Mouse (Mus musculus): ENCODE results near the gene Slc25a39.
A peak's percentile ranks its signal among the peaks of the same experiment; 100 is the strongest.

Gene Slc25a39

DNA sequence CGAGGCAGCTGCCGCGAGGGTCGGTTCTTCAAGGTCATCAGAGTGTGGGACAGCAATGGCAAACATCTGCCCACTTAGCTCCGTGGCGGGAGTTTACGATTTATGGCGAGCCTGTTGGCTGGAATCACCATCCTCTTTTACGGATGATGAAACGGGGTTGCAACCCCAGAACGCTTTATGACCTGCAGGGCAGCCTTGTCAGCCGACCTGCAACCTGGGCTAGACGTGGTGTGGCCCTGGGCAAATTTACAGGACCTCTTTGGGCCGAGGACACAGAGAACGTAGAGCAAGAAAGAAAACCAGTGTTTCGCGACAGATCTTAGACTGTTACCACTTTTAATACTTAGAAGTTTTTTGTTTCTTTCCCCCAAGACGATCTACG is at the start of gene Slc25a39:
Slc25a39 (minus strand) TSS at position 113 of the 382 bp plus-strand sequence.
- peak; percentile 52 to 62 for DNase-seq

DNA sequence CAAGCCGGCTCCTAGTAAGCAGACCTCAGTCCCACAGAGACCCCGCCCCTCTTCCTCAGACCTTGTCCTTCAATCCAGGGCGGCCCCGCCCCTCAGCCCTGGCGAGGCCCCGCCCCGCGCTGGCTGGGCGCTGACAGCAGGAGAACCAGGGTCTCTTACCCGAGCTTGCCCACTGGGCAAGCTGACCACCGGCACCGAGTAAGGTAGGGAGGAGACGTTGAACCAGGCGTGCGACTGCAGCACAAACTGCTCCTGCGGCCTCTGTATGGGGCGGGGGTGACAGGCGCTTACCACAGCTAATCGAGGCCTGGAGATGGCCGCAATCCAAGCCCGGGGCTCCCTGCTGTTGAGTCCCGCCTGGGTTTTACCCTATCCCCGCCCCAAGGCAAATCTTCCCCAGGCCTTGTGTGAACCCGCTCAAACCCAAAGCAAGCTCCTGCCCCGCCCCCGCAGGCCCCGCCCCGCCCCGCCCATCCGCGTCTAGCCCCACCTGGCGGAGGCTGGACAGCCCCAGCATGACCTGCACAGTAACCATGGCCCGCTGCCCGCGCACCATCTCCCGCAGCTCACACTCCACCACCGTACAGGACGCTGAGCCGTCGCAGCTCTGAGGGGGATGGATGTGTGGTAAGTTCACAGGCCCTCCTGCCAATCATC is 48.1 kb upstream of the Slc25a39 start:
- DNase-seq: peak; percentile 44 to 53

DNA sequence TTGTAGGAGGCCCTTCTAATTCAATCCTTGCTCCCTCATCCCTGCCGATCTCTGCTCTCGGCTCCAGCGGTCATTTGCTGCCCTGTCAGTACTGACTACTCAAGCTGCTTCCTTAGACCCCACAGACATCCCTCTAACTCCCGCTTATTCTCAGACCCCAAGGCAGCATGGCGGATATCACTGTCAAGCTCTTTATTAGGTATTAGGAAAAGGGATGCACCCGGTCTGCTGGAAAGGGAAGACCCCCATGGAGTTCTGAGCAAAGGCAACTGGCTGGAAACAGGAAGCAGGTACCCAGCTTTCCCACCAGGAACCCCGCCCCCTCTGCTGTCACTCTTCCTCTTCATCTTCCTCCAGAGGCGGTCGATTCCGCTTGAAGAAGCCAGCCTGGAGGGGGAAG is 45.4 kb upstream of the Slc25a39 start:
- DNase-seq: no peak

DNA sequence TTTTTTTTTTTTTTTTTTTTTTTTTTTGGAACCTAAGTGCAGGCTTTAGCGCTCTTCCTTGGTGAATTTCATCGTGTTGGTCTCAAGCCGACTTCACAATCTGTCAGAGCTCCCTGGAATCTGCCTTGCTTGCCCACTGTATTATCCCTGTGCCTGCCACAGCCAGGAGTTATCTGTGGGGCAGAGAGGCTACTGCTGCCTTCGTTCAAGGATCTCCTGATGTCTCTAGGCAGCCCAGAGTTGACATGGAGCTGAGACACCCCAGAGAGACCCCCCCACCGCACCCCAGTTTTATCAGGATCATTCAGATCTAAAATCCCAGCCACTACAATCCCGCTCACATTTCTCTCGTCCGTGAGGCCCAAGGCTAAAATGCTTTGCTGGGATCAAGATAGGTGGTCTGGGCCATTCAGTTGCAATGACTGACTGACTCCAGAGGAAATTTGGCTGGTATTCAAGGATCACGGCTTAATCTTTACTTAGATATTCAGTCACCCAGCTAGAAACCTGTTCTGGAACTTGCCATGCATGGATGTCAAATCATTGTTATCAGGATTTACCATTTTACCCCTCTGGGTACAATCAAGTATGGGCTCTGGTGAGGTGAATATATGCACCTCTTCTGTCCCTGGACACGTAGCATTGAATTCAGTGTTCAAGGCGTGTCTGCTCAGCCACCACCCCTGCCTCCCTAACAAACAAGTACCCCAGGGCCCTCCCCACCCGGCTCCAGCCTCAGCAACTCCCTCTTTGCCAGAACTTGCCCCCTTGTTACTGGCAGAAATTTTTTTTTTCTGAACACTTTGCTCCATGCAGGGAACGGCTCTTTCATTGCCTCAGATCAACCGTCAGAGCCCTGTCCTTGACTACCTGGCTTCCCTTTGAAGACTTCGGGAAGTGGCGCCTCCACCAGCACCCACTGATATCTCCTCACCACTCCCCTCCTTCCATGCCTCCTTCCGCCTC is 41.6 kb upstream of the Slc25a39 start:
- DNase-seq: no peak

DNA sequence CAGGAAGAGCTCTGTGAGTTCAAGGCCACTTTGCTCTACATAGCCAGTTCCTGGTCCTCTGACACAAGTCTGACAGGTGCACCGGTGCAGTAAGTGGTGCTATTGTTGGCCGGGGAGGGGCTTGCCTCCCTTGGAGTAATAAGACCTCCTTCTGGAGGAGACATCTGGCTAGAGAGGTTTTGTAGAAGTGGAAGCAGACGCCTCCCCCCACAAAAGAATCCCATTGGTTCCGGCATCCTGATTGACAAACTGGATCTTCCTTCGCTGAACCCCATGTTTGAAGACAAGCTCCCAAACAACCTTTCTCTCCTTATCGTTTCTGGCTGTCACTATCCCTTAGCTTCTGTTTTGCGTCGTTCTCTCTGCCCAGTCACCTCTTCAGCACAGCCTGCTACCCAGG is 40.6 kb upstream of the Slc25a39 start:
- DNase-seq: no peak

DNA sequence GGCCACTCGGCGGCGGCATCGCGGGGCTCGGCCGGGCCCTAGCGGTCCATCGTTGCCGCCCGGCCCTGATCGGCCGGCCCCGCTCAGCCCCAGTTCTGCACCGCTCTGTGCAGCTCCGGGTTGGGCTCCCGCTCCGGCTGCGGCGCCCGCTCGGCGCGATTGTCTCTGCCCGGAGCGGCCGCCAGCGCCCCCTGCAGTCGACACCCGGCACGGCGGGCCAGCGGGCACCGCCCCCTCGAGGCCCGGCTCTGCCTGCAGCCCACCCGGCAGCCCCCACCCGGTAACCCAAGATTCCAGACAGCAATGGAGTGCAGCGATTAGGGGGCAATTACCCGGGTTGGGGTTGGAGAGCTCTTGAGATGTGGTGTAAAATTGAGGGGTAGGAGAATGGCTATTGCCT is 39.8 kb upstream of the Slc25a39 start, which contains the start of gene Fam171a2:
Fam171a2 (minus strand) TSS at position 186 of the 400 bp plus-strand sequence.
- peak; percentile 87 to 90 for DNase-seq

DNA sequence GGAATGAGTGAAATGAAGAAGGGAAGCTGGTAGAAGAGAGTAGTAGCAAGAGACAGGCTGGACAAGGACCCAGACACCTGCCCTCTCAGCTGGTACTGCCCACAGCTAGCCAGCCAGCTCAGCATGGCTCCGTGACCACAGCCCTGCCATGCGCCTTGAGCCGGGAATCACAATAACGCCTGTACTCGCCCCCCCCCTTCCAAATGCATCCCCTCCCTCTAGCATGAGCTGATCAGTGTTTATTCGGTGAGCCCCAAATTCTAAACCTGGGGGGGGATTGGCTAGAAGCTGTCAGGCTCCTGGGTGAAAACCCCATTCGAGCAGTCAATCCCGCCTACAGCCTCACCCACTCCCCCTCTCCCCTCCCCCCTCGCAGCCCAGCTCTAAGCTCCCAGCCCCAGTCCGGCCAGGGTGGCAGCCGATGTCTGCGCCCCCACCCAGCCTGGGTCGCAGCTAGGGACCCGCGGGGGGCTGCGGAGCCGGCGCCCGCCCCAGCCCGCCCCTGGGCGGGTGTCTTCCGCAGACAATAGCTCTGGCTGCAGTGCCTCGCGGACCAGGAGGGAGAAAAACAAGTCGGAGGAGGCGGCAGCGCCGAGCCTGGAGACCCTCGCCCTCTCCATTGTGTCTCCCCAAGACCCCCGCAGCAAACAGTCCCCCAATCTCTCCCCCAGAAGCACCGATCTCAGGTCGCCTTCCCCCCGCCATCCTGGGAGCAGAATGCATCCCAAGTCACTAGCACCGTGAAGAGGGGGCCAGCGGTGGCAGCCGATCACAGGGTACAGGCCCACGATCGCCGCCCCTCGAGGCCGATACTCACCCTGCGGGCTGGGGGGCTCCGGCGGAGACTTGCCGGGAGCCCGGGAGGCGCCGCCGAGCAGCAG is 39.1 kb upstream of the Slc25a39 start:
- DNase-seq: peak in 1 of 2 experiments; percentile 40

DNA sequence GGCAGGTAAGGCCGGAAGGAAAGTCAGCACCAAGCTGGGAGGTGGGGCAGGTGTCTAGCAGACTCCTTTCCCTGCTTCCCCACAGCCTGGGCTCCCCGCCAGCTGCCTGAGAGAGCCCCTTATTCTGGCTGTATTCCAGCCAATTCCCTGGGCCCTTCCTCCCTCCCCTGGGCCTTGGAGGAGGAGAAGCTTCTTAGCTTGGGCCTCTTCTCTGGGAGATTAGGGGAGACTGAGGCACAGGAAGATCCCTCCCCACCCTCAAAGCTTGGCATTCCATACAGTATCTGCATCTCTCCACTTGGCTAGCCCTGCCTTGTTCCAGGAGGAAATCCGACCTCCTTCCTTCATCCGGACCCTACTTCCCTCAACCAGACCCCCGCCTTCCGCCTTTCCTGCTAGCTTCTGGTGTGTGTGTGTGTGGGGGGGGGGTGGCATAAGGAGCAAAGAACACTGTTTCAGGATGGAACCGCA is 38.2 kb upstream of the Slc25a39 start:
- DNase-seq: no peak

DNA sequence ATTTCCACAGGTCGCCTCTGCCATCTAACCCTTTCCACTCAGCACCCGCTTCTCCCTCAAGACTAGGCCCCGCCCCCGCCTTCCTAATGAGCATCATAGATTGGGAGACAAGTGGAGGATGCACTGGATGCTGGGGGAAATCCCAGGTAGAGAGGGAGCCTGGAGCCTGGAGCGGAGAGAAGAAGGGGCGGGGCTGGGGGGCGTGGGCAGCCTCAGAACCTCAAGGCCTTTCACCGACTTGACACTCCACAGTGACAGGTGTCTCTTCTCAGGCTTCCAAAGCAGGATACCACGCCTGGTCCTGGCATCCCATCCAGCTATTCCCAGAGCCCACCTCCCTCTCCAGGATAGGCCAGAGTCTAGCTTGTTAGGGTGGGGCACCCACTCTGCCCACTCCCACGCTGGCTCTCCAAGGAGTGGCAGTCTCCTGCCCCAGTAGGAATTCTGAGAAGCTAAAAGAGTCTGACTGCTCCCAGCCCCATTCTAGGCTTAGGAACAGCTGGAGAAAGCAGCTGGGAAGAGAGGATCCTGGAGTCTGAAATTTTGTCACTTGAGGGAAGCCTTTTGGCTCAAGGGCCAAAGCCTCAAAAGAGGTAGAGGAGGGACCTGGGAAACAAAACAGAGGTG is 37.6 kb upstream of the Slc25a39 start:
- no peak for DNase-seq

DNA sequence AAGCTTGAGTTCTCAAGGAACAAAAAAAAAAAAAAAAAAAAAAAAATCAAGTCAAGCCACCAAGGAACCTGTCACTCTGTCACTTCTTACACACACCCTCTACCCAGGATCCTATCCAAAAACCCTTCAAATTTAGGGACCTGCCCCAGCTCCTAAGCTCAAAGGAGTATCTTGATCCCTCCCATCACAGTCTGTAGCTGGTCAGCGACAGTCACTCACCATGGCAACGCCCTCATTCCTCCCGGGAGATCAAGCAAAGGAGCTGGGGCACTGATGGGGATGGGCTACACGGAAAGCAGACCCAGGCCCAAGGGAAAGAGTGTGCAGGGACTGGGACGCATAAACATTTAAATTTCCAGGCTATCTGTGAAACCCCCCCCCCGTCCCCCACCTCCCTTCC is 37.0 kb upstream of the Slc25a39 start:
- no peak for DNase-seq

DNA sequence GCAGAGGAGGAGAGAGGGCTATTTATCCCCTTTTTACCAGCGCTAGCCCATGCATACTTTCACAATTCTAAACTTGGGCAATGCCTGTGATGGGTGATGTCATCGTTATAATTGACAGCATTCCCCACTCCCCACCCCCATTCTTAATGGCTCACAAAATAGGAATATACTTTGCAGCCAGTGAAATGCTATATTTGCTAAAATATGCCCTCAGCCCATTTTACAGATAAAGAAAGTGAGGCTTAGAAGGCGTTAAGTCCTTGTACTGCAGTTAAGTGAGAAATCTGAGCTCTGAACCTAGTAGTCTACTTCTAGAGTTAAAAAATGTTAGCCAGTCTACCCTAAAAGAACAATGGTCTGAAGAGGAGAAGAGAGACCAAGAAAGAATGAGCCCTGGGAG is 36.6 kb upstream of the Slc25a39 start:
- DNase-seq: no peak

DNA sequence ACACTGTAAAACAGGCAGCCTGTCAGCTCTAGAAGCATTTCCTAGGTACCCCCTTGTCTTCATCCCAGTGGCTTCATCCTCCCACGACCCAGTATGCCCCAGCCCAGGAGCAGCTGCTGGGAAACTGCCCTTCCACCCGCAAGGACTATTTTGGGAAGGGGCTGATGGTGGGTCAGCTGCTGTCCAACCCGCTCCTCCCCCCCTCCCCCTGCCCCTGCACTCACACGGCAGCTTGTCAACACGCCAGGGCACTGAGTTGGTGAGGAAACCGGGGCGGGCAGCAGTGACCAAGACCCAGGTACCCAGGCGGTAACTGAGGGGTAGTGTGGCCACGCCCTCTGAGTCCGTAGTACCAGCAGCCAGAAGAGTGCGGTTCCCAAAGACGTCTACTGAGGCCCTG is 36.0 kb upstream of the Slc25a39 start:
- DNase-seq: no peak

DNA sequence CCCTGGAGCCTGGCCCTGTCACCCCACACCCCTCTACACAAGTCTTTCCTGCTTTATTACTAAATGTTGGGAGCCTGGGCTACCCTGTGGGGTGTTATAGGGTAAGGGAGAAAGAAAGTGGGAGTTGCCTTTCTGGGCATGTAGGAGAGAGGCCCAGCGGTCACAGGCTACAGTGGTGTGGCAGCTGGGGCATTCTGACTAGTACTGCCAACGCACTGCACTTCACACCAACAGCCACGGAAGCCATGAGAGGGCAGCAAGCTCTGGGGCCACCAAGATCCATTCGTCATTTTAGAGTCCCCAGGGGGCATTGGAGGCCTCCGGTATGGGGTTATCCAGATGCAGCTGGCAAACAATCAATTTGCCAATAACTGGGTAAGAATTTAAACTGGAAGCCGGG is 34.3 kb upstream of the Slc25a39 start:
- DNase-seq: no peak

DNA sequence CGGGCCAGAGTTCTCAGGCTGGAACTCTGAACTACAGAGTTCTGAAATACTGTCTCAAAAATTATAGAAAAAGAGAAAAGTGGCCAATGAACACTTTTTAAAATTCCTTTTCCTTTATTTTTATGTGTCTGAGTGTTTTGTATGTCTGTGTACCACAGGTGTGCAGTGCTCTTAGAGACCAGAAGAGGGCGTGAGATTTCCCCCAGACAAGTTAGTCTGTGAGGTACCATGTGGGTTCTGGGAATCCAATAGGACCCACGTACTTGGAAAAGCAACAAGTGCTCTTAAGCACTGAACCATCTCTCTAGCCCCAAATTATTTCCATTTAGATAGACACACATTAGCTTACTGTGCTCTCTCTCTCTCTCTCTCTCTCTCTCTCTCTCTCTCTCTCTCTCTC is 33.7 kb upstream of the Slc25a39 start:
- no peak for DNase-seq

DNA sequence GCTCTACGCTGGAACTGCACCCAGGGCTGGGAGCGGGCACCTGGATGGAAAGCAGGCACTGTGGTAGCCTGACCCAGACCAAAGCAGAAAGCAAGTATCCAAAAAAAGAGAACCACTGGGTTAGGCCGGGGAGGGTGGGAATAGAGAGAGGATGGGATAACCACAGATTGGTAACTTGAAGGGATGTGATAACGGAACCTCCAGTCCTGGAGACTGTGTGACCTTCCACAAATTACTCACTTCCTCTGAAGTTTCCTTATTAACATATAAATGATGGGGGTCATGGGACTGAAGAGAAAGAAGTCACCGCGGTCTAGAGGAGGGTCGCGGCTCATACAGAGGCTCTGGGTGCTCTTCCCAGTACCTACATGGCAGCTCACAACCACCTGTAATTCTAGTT is 32.5 kb upstream of the Slc25a39 start:
- no peak for DNase-seq

DNA sequence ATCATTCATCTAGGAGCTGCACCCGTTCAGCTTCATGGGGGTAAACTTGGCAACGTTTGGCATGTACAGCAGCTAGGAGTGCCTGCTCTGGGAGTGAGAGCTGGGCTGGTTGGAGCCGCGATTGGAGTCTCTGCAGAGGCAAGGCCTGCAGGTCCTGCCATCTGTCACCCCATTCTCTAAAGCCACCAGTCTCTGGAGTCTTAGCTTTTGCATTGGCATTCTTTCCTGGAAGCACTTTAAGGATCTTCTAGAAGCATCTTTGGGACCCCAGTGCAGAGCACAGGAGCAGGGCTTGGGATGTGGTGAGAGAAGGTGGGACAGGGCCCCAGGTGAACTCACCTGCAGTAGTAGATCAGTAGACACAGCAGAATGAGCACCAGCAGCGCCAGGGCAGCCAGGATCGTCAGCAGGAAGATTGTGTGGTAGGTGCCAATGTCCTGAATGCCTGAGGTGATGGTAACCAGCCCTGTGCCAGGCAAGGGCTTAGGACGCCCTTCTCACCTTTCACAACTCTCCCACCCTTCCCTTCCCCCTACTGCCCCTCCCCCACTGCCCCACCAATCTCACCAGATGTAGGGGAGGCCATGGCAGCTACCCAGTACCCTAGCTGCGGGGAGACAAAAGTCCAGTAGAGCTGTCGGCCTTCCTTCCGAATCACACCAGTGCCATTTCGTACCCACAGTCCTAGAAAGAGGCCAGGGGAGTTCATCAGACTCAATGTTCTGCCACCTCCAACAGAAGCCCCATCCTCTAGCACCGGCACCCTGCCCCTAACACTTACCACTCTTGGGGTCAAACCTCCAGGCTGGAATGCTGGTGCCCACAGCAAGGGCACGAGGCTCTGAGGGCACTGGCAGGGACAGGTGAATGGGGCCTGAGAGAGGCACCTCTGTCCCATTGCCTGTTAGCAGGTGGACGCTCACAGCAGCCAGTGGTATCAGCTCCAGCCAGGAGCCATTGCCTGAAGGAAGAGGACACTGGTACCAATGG is 31.6 kb upstream of the Slc25a39 start:
- DNase-seq: no peak

DNA sequence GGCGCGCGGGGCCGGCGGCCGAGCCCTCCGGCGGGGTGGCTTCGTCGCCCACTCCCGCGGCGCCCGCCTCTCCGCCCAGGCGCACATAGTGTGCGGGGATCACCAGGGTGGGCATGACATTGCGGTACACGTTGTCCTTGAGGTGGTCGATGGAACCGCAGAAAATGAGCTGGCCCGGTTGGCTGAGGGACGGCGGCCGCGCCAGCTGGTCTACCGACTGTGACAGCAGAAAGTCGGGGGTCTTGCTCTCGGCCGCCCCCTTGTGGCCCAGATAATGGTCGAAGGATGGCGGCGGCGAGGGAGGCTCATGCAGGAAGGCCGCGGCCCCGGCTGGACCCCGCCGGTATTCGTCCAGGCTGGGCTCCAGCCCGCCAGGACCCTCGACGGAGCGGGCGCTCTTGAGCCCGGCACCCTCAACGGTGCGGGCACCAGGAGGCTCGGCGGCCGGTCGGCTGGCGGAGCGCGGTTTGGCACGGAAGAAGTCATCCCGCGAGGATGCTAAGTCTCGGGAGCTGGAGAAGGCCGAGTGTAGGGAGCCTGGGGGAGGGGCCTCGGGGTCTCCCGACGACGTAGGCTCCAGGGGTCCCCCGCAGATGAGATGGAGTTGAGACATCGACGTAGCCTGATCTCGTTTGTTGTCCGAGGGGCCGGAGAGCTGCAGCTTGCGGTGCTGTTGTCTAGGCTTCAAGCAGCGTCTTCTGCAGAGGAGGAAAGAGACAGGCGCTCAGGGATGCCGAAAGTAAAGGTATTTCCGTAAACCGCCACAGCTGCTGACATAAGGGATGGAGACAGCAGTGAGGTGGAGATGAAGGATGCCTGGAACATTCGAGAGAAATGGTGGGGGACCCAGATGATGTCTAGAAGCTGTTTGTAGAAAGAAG is 30.7 kb upstream of the Slc25a39 start:
- peak; percentile 81 for DNase-seq

DNA sequence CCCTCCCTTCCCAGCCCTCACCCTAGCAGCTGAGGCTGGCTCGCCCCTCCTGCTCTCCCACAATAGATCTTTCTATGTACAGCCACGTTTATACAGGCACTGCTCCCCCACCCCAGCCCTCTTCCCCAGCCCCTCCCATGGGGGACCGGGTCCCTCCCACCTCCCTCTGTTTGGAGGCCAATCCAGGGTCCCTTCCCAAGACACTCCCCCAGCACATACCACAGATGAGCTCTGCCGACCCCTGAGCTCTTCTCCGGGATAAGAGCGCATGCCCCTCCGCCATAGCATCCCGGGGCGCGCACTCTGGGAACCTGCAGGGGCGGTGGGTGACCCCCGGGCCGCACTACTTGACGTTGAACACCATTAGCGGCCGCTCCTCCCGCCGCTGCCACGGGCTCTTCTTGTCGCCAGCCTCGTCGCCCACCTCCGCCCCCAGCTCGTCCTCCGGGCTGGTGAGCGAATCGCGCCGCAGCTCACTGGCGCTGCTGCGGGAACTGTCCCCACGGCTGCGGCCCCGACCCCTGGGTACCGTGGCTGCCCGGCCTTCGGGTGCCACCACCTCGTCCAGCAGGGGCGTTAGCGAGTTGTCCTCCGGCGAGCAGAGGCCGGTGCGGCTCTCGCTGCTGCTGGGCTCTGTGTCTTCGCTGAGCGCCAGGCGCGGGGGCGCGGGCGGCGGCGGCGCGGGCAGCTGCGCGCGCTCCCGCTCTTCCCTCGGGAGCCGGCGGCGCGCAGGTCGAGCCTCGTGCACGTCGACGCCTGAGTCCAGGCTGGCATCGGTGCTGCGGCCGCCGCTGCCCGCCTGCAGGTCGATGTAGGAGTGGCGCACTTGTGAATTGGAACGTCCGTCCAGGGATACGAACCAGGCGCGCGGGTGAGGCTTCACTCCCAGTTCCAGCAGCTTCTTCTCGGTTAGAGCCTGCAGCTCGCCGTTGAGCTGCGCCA is 29.6 kb upstream of the Slc25a39 start:
- DNase-seq: no peak

DNA sequence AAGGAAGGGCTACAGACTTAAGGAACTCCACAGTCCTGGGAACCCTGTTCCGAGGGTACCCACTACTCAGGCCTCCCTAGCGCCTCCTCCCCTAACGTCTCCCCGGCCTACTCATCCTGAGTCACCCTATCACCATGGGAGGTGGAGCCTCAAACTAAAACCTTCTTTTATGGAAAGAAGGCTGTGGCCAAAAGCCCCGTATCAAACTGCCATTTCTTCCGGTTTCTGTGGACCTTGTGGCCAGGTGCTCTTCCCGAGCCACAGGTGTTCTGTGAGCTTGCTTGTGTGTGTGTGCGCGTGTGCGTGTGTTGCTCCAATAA is 28.7 kb upstream of the Slc25a39 start:
- no peak for DNase-seq

Data from B cell, adult 2 months (primary cell).